Mouse (Mus musculus): ENCODE measurements around the gene Scn7a. TPM values are rescaled to one million over a fixed set of nuclear protein-coding genes. Genes with fewer than 3 reads are reported as not detected.

Gene Scn7a
- total RNA-seq (2022), result 1 to 10 TPM; 1.5 to 2.8 (median 2.4) TPM

- DNase-seq (ENCODE audit: low spot score in 2 of 2), result peak; percentile 3 to 5
Measured at GRCm38 (mm10) chr2:66784765-66785164, at the start of gene Scn7a. Gene Scn7a, minus strand, starts transcription at chr2:66784914.

GRCm38 (mm10) chr2:66827729-66828128 is 43.0 kb upstream of the Scn7a start:
- no peak for DNase-seq (ENCODE audit: low spot score in 2 of 2)

DNA sequence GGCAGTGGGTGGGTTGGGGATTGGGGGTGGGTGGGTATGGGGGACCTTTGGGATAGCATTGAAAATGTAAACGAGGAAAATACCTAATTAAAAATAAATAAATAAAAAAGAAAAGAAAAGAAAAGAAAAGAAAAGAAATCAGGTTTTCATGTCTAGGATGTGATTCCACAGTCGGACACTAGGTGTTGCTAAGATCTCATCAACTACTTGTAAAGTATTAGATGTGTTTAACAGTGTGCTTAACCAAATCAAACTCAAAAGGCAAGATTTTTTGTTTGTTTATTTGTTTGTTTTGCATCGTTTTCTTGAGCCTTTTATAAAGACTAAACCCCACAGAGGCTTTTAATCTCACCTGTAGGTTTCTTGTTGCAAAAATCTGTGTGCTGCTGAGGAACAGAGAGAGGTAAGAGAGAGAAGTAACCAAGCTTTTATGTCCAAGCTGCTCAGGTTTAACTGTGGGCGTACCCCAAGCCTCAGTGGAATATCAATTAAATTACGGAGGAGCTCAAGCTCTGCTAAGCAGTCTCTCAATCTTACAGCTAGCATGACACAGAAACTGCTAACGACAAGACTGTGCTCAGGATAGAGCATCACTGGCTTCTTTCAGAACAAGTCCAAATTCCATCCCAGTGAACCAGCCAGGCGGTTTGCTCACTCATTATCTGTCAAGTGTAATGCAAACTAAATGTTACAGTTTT is 35.3 kb upstream of the Scn7a start:
- no peak for DNase-seq (ENCODE audit: low spot score in 2 of 2)

- no peak for DNase-seq (ENCODE audit: low spot score in 2 of 2)
Measured at GRCm38 (mm10) chr2:66799676-66800249, 15.0 kb upstream of the Scn7a start.

DNA sequence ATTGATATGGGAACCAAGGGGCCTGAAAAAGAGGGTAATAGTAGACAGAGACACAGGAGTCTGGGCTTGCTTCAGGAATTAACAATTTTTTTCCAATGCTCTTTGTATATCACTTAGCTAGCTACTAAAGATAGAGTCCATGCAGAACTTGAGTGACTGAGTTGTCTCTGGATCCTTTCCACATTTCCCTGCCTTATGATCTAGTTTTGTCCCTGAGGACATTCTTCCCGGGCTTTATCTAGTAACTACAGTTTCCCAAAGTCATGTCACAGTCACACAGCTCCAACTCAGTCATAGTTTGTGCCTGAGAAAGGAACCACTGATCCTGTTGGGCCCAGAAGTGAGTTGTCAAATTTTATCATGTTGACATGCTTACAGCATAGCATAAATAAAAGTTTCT is 12.8 kb upstream of the Scn7a start:
- DNase-seq (ENCODE audit: low spot score in 2 of 2), result no peak

DNA sequence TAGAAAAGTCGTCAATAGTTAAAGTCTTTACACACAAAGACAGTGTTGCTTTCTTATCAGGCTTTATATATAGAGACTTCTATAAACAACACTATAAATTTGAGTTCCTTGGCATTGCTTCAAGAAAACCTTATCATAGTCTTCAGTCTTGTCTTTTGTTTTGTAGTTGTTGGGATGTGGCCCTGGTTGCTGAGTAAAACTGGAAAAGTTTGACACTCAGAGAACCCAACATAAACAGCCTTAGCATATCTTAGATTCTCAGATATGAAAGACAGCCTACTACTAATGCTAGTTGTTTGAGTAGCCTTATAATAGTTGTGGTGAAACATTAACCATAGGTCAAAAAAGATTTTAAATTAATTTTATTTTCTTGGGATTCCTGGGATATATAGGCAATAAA is 6.9 kb upstream of the Scn7a start:
- DNase-seq (ENCODE audit: low spot score in 2 of 2), result no peak

GRCm38 (mm10) chr2:66780884-66781283 is 3.8 kb downstream of the Scn7a start:
- DNase-seq (ENCODE audit: low spot score in 2 of 2), result peak; percentile 24

- no peak for DNase-seq (ENCODE audit: low spot score in 2 of 2)
Measured at GRCm38 (mm10) chr2:66767980-66768379, 16.7 kb downstream of the Scn7a start.

GRCm38 (mm10) chr2:66765170-66765569 is 19.5 kb downstream of the Scn7a start:
- DNase-seq (ENCODE audit: low spot score in 2 of 2), result no peak

- no peak for DNase-seq (ENCODE audit: low spot score in 2 of 2)
Measured at GRCm38 (mm10) chr2:66762905-66763304, 21.8 kb downstream of the Scn7a start.

DNA sequence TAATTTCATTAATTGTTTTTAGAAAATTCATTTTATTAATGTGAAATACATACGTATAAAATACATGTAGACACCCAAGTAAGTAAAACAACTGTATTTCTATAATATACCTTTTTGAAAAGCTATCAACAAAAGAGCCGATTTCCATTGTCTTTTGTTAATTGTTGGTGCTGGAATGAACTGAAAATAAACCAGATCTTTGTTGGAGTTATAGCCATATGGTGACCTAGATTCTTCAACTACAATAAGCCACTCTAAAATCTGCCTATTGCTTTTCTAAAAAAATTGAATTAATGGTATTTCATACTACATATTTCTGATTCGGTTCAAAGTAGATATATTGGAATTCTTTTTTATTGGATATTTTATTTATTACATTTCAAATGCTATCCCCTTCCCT is 56.7 kb downstream of the Scn7a start:
- no peak for DNase-seq (ENCODE audit: low spot score in 2 of 2)

DNA sequence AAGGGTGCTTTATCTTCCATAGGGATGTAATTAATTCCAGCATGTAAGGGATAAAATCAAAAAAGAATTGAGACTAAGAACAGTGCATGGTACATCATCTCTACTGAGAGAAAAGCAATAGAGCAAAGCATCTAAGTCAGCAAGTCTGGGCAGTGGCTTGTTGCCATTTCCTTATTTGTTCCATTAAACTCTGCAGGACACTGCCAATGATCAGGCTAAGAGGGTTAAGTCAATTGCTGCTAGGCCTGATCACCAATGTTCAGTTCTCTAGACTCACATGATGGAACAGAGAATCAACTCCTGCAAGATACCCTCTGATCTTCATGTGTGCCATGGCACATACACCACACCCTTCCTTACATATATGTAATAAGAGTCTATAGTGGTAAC is 57.1 kb downstream of the Scn7a start:
- DNase-seq (ENCODE audit: low spot score in 2 of 2), result no peak

- no peak for DNase-seq (ENCODE audit: low spot score in 2 of 2)
Measured at GRCm38 (mm10) chr2:66726878-66727584, 57.7 kb downstream of the Scn7a start.

GRCm38 (mm10) chr2:66712071-66712470 is 72.6 kb downstream of the Scn7a start:
- DNase-seq (ENCODE audit: low spot score in 2 of 2), result no peak

DNA sequence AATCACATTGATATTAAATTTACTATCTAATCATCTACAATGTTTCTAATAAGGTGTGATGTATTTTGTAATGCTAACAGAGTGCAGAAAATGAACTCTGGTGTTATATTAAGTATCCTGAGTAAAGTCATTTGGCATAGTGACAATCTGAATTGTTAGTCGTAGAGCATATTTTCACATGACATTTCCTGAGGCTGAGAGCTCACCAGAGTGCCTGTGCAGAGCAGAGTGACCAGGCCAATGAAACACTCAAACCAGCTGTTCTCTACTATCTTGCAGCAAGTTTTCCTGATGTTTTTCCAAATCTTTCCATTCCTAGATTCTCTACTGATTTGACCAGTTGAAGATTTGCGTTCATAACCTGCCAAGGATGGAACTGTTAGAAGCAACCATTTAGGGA is 92.4 kb downstream of the Scn7a start:
- DNase-seq (ENCODE audit: low spot score in 2 of 2), result no peak

- no peak for DNase-seq (ENCODE audit: low spot score in 2 of 2)
Measured at GRCm38 (mm10) chr2:66661988-66662387, 122.7 kb downstream of the Scn7a start.

DNA sequence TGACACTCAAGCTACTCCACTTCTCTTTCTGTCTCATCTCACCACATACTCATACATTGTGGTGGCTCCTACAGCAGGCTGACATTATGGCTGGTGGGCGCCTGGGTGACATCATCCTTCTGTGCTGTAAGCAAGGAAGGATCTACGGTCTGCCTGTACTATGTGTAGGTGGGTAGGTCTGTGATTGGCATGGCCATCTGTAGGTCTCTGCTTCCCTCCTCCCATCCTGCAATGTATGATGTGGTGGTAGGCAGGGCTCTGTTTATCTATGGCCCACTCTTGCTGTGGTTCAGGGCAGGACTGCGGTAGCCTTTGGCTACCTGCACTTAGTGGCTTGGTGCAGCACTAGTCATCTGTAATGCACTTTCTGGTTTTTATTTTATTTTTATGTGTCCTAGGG is 128.3 kb downstream of the Scn7a start:
- no peak for DNase-seq (ENCODE audit: low spot score in 2 of 2)

DNA sequence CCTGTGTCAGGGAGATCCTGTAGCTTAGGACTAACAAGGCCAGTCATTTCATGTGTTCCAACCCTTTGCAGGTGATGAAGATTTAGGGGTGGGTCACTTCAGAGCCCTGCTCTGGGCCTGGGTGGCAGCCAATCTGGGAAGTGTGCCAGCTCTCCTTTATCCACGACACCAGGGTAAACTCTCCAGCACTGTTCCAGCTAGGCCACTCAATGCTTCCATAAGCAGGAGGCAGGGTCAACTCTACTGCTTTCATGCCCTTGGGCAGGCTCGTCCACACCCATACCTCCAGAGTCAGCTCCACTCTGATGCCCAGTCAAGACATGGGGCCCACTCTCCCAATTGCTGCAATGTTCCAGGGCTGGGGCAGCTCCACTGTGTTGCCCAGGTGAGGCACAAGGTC is 129.3 kb downstream of the Scn7a start:
- DNase-seq (ENCODE audit: low spot score in 2 of 2), result no peak

- DNase-seq (ENCODE audit: low spot score in 2 of 2), result no peak
Measured at GRCm38 (mm10) chr2:66644384-66644783, 140.3 kb downstream of the Scn7a start.

DNA sequence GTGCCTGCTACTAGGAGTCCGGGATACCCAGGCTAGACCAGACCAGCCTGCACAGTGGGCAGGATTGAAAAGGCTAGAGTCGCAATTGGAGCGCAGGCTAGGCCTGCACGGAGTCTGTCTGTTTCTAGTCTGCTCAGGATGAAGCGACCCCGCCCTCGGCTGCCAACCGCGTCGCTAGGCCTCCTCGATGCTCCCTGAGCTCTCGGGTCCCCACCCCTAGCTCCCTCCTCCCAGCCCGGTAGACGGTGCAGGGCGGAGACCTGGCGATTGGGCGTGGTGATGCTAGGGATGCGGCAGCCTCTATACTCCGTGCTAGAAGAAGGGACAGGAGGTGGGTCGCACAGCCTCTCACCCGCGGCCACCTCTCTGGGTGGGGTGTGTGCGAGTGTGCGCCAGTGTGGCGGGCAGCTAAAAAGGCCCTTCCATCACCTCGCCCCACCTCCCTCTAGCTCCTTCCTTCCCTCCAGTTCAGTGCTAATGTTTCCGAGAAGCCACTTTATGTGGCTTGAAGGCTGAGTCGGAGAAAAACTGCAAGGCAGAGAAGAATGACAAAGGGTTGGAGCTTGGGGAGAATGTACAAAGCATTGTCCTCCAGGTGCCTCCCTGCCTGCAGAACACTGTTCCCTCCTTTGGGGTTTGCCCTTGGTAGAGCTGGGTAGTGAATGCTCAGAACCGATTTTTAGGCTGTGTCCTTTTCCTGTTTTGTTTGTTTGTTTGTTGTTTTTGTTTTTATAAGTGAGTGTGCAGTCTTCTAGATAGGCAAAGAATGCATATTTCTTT is 149.9 kb downstream of the Scn7a start, which contains the start of gene Scn9a:
Scn9a (minus strand) TSS at position 383 of the 780 bp plus-strand sequence.
- no peak for DNase-seq (ENCODE audit: low spot score in 2 of 2)

DNA sequence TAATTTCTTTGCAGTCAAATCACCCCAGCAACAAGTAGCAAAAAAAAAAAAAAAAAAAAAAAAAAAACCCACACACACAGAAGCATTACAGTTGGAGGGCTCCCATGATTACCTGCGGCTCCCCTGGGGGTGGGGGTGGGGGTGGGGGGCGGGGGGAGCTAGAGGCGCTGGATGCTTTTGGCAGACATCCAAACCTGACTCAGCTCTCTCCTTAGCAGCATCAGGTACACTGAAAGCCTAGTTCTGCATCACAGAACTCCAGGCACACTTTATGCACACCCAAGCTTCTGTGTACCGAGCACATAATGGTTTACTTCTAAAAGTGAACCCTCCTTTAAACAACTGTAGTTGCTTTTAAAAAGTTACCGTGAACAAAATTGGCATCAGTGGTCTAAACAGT is 152.0 kb downstream of the Scn7a start:
- no peak for DNase-seq (ENCODE audit: low spot score in 2 of 2)
